Mouse (Mus musculus) C2C12 (cell line): ENCODE results near the gene Fam227a.

ENCODE experiments used
- CEBPB ChIP-seq: IDR thresholded peaks from one replicate; pipeline ENCODE4 v1.6.1; 2011; ENCODE audit warnings: low read depth, mild to moderate bottlenecking, control low read depth, moderate library complexity
- CTCF ChIP-seq: IDR thresholded peaks from one replicate; pipeline ENCODE4 v1.5.1; 2011; ENCODE audit not compliant: control insufficient read depth, insufficient read depth, insufficient read length
- FOSL1 ChIP-seq: IDR thresholded peaks from one replicate; pipeline ENCODE4 v1.8.0; 2011; ENCODE audit warnings: mild to moderate bottlenecking, low read length; ENCODE audit not compliant: poor library complexity, insufficient read depth, severe bottlenecking
- MAX ChIP-seq: IDR thresholded peaks from one replicate; pipeline ENCODE4 v1.6.1; 2011; ENCODE audit warnings: mild to moderate bottlenecking, control low read depth
- MYOD1 ChIP-seq: IDR thresholded peaks from one replicate; pipeline ENCODE4 v1.6.1; 2011; ENCODE audit warnings: low read depth; ENCODE audit not compliant: control insufficient read depth, insufficient read length
- MYOG ChIP-seq: IDR thresholded peaks from one replicate; pipeline ENCODE4 v1.6.1; 2011; ENCODE audit not compliant: control insufficient read depth, insufficient read length; ENCODE audit errors: extremely low read depth
- USF1 ChIP-seq: IDR thresholded peaks from one replicate; pipeline ENCODE4 v1.6.1; 2011; ENCODE audit warnings: low read depth, mild to moderate bottlenecking, control low read depth, moderate library complexity

DNA sequence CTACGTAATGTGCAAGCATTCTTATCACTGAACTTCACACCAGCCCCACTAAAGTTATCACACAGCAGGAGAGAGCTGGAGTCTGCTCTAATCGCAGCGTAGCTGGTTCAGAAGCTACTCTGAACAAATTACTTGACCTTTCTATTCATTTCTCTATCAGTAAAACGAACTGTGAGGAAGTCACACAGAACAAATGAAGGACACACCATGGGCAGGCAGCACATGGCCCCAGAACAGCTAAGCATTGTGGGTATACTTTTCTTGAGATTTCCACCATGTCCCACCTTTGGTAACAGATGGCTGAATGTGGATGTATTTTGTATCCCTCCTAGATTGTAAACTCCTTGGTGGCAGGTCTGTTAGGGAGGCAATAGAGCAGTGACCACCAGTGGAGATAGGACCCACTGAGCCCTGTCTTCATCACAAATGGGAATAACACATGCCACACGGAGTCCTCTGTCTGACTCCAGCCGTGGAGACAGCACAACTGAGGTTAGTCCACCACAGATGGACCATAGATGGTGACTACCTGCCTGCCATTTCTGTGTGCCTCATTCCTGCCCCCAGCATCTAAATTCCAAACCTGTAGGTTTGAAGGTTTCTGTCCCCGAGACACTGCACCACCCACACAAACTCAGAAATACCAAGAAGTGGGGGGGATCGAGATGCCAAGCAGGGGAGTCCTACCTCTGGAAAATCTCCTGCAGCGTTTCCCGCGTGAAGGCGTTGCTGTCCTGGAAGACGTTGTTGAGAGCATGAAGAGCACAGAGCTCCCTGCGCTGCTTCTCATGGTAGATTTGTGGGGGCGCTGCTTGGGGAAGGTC lies 27.5 kb upstream of the Fam227a start:
- TF ChIP-seq CTCF = no peak
- no peak for TF ChIP-seq MYOG
- no peak for TF ChIP-seq USF1
- TF ChIP-seq MAX = peak; percentile 94
- TF ChIP-seq CEBPB = no peak
- no peak for TF ChIP-seq FOSL1
- no peak for TF ChIP-seq MYOD1
